Mouse (Mus musculus): ENCODE results near the gene Cass4.

GRCm38 (mm10) chr2:172472318-172472717 is 78.7 kb downstream of the Cass4 start, which contains the start of gene Fam209:
- TF ChIP-seq MYOD1 (IDR thresholded peaks at IDR 0.05; ENCODE audit: control insufficient read depth in 1 of 3, insufficient read length in 2 of 3, low read depth in 2 of 3) (no peak), CEBPB (IDR thresholded peaks at IDR 0.05; ENCODE audit: insufficient read depth, poor library complexity, severe bottlenecking) (no peak), POLR2AphosphoS2 (IDR thresholded peaks at IDR 0.05; ENCODE audit: insufficient read length, low read depth) (peak; percentile 65), USF1 (IDR thresholded peaks at IDR 0.05; ENCODE audit: low read depth) (no peak), MAX (IDR thresholded peaks at IDR 0.05; ENCODE audit: low read depth) (no peak), MYOG (IDR thresholded peaks at IDR 0.05; ENCODE audit: control insufficient read depth in 1 of 3, insufficient read depth in 1 of 3, insufficient read length in 2 of 3, low read depth in 2 of 3) (no peak)

Data from myocyte (in vitro differentiated cells).